Mouse (Mus musculus) cerebellum, adult 2 months (tissue): ENCODE results near the gene Plin5.

Experiments used
- CTCF ChIP-seq: fragments of 200-500 bp; IDR thresholded peaks from 2 replicates; pipeline ENCODE4 v1.5.1; 2011; ENCODE audit warnings: low read depth, mild to moderate bottlenecking, control low read depth, low read length, moderate library complexity, borderline replicate concordance; ENCODE audit not compliant: insufficient read depth
- POLR2A ChIP-seq: fragments of 200-500 bp; IDR thresholded peaks from 2 replicates; pipeline ENCODE4 v1.6.1; 2011; ENCODE audit warnings: low read length, control low read depth, borderline replicate concordance; ENCODE audit not compliant: insufficient read depth

DNA sequence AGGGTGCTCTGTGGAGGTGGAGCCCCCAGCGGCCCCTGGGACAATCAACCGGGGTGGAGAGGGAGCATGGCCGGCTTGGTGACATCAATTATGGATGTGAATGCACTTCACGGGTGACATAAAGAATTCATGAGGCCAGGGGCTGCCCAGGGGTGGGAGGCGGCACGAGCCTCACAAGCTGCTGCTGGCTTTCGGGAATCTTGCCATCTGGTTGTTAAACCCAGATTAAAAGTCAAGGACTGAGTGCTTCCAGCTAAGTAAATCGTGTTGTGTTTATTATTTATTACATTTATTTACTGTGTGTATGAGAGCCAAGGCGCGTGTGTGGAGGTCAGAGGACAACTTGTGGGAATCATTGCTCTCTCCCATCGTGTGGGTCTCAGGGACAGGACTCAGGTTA is 48.3 kb upstream of the Plin5 start:
- TF ChIP-seq CTCF = no peak
- no peak for TF ChIP-seq POLR2A
